Mouse (Mus musculus): ENCODE results near the gene Klf3.

GRCm38 (mm10) chr5:64865219-64865964, 62.2 kb downstream of the Klf3 start:
- TF ChIP-seq POLR2A (IDR thresholded peaks at IDR 0.05; ENCODE audit: insufficient read depth, low read depth, low read length): no peak
- TF ChIP-seq CTCF (IDR thresholded peaks at IDR 0.05): no peak
